Mouse (Mus musculus) limb, embryonic 10.5 days (tissue): Measurements from ENCODE around the gene Bin2. TPM values are rescaled to one million over a fixed set of nuclear protein-coding genes. Genes with fewer than 3 reads are reported as not detected.
A peak's percentile ranks its signal among the peaks of the same experiment; 100 is the strongest.

Source experiments
- DNase-seq: peaks from one replicate; pipeline ENCODE4 v3.0.0-alpha.2; 2017; ENCODE audit warnings: low spot score
- H3K27ac ChIP-seq: fragments of 300-500 bp; sonication (generic); 2 replicates; pipeline ENCODE4 v1.5.1; 2016; ENCODE audit warnings: mild to moderate bottlenecking
- H3K27me3 ChIP-seq: fragments of 300-500 bp; sonication (generic); 2 replicates; pipeline ENCODE4 v1.6.1; 2016; ENCODE audit warnings: low read depth, mild to moderate bottlenecking; ENCODE audit not compliant: poor library complexity, severe bottlenecking
- H3K36me3 ChIP-seq: fragments of 300-500 bp; sonication (generic); 2 replicates; pipeline ENCODE4 v1.6.1; 2016; ENCODE audit warnings: mild to moderate bottlenecking, moderate library complexity
- H3K4me1 ChIP-seq: fragments of 300-500 bp; sonication (generic); 2 replicates; pipeline ENCODE4 v1.6.1; 2016
- H3K4me3 ChIP-seq: fragments of 300-500 bp; sonication (generic); 2 replicates; pipeline ENCODE4 v1.5.1; 2016; ENCODE audit warnings: mild to moderate bottlenecking, moderate library complexity
- H3K9me3 ChIP-seq: fragments of 300-500 bp; sonication (generic); replicated peaks from 2 replicates; pipeline ENCODE4 v1.6.1; 2016; ENCODE audit warnings: mild to moderate bottlenecking
- WGBS: fragments of 180-500 bp; shearing (Covaris S2); methylation state at CpG from one replicate; pipeline ENCODE4 v1.1.7; 2016; 5-methylcytosine and 5-hydroxymethylcytosine counted together
- polyA plus RNA-seq: library from polyadenylated mRNA; unstranded; fragments of >200 nt; fragmentation: Nextera tagmentation; extraction: Ambion mirVana; gene quantifications from 2 replicates; pipeline ENCODE4 v1.2.1, GENCODE M21; 2016

Gene Bin2
- polyA plus RNA-seq, 1 experiment from 2014 or later: 2.6 TPM

DNA sequence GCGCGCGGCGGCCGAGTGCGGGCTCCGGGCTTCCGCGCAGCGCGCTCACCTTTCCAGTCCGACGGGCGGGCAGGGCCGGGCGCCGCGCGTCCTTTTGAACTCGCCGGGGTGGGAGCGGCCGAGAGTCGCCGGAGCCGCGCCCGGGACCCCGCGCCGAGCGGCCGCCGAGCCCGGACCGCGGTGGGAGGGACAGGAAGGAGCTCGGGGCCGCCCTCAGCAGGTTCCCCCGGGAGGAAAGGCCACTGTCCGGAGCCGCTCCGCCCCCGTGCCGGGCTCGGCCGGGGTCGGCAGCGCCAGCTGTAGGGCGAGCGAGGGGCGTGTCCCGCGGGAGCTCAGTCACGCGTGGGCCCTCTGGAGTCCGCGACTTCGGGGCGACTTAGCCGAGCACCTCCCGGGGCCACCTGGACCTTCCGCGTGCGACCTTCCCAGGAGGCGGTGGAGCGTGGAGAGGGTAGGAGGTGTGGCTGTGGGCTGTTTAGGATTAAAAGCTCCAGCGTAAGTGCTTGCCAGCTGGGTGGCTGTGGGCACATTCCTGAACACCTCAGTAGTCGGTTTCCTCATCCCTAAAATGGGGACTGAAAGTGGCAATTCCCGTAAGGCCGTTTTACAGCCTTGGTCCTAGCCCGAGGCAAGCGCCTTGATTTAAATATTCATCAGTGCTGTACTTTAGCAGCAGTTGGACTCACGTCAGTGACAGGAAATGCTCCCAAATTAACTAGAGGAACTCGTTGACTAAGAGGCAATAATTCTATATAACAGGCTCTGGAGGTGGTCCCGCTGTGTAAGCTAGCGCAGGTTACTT, 32.5 kb downstream of the Bin2 start, which contains the start of gene Smagp:
Gene Smagp (minus strand): TSS at position 241 of the 802 bp plus-strand sequence.
- H3K4me1 ChIP-seq: peaks cover 15% of the 10 kb centered on the region
- peak; percentile 63 for DNase-seq
- peak within 1 kb of the TSS; percentile 71 for H3K27ac ChIP-seq
- H3K27me3 ChIP-seq: peaks cover 84% of the 10 kb centered on the region
- H3K36me3 ChIP-seq: no peaks in the 10 kb centered on the region
- H3K4me3 ChIP-seq: peak within 1 kb of the TSS; percentile 58
- under 1% methylated on average over 77 of the region's 77 CpGs for WGBS
- H3K9me3 ChIP-seq: no peaks in the 10 kb centered on the region

DNA sequence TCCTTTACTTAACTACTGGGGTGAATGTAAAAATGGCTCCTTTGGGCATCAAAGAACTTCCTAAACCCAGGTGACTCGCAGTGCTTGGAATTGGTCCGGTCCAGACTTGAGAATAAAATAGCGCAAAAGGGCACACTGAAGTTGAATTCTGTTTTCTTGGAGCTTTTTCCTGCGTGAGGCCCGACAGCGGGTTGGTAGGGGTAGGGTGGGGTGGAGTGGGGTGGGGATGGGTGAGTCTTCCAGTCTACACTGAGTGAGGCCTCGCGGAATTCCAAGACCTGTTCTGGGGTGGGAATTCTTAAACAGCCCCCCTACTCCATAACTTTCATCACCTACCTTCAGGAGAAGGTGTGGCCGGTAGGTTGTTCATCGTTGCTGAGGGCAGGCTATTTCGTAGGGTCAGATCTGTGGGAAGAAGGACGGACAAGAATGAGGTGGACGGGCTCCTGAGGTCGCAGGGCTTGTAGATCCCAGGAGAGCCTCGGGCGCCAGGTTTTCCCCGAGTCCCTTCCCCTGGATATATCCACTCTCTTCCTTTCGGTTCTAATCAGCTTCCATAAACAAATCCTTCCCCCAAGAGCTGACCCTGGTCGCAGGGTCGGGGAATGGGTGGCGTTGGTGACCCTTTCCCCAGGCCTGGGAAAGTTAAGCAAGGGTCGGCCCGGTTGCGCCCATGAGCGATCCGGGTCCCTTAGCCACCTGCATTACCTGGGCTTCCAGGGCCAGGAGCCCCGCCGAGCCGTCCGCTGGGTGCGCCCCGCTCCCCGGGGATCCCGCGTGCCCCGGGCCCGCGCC, 33.3 kb downstream of the Bin2 start:
- Histone ChIP-seq H3K27me3 (peaks cover 82% of the 10 kb centered on the region), H3K9me3 (no peaks in the 10 kb centered on the region), H3K36me3 (no peaks in the 10 kb centered on the region), H3K4me3 (peak overlapping the region; percentile 58), H3K27ac (peak overlapping the region; percentile 71), H3K4me1 (peaks cover 15% of the 10 kb centered on the region)
- DNase-seq: peak; percentile 50
- WGBS: 4% methylated on average over 38 of the region's 38 CpGs

- no peaks in the 10 kb centered on the region for H3K9me3 ChIP-seq
- H3K27ac ChIP-seq: no peak overlapping the region
- peaks cover 15% of the 10 kb centered on the region for H3K4me1 ChIP-seq
- 9% methylated on average over 9 of the region's 9 CpGs for WGBS
- peaks cover 74% of the 10 kb centered on the region for H3K27me3 ChIP-seq
- no peak for DNase-seq
- H3K4me3 ChIP-seq: no peak overlapping the region
- H3K36me3 ChIP-seq: no peaks in the 10 kb centered on the region
These were observed 34.1 kb downstream of the Bin2 start for GRCm38 (mm10) chr15:100635239-100635638.

GRCm38 (mm10) chr15:100633341-100633740, 36.0 kb downstream of the Bin2 start:
- no peak overlapping the region for H3K4me3 ChIP-seq
- H3K36me3 ChIP-seq: no peaks in the 10 kb centered on the region
- H3K27ac ChIP-seq: no peak overlapping the region
- no peak for DNase-seq
- no peaks in the 10 kb centered on the region for H3K9me3 ChIP-seq
- H3K4me1 ChIP-seq: peaks cover 16% of the 10 kb centered on the region
- peaks cover 59% of the 10 kb centered on the region for H3K27me3 ChIP-seq
- 87% methylated on average over 10 of the region's 10 CpGs for WGBS

- H3K27me3 ChIP-seq: peaks cover 49% of the 10 kb centered on the region
- H3K36me3 ChIP-seq: no peaks in the 10 kb centered on the region
- no peak overlapping the region for H3K27ac ChIP-seq
- H3K9me3 ChIP-seq: no peaks in the 10 kb centered on the region
- 86% methylated on average over 5 of the region's 5 CpGs for WGBS
- no peak for DNase-seq
- no peak overlapping the region for H3K4me3 ChIP-seq
- peaks cover 23% of the 10 kb centered on the region for H3K4me1 ChIP-seq
These were observed 37.0 kb downstream of the Bin2 start for GRCm38 (mm10) chr15:100632323-100632722.

DNA sequence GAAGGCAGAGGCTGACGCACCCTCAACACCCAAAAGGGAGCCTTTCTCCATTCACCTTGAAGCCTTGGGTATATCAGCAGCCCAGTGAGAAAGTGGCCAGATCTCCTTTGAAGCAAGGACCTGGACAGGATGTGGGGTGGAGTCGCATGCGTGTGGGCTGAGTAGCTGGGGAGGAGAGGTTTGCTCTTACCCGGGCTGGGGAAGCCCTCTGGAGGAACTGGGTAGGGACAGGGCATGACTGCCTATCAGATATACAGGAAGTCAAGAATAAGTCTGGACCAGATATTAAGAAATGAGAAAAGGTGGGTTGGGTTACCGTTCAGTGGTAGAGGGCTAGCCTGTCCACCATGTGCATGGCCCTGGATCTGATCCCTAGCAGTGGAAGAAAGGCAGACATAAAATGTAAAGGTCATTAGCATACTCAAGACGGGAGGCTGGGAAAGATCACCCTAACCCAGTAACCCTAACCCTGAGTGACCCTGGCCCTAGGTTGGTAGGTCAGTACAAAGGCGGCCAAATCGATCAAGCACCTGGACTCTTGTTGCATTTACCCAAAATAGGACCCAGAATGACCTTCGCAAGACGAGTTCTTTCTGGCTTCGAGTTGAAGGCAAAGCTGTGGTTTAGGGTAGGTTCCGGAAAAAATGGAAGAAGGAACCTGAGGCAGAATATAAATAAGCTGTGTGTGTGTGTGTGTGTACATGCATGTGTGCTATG, 37.7 kb downstream of the Bin2 start:
- Histone ChIP-seq H3K4me3 (no peak overlapping the region), H3K9me3 (no peaks in the 10 kb centered on the region), H3K27me3 (peaks cover 42% of the 10 kb centered on the region), H3K4me1 (peaks cover 16% of the 10 kb centered on the region), H3K36me3 (no peaks in the 10 kb centered on the region), H3K27ac (no peak overlapping the region)
- no peak for DNase-seq
- WGBS: 84% methylated on average over 12 of the region's 12 CpGs

DNA sequence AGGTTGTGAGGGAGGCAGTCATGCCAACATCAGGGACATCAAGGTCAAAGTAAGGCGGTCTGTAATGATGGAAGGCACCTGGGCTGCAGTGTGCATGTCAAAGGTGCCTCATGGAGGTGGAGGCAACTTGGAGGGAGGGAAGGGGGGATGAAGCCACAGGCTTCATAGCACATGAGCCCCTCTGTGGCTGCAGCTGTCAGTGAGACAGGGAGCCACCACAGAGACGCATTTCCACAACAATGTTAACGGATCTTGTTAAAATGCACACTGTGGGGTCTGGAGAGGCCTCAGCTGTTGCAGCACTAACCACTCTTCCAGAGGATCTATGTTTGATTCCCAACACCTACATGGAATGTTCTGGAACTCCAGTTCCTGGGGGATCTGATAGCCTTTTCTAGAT, 39.2 kb downstream of the Bin2 start:
- Histone ChIP-seq H3K4me1 (peaks cover 16% of the 10 kb centered on the region), H3K9me3 (no peaks in the 10 kb centered on the region), H3K27me3 (peaks cover 27% of the 10 kb centered on the region), H3K27ac (no peak overlapping the region), H3K4me3 (no peak overlapping the region), H3K36me3 (no peaks in the 10 kb centered on the region)
- no peak for DNase-seq
- WGBS: 81% methylated on average over 3 of the region's 3 CpGs

DNA sequence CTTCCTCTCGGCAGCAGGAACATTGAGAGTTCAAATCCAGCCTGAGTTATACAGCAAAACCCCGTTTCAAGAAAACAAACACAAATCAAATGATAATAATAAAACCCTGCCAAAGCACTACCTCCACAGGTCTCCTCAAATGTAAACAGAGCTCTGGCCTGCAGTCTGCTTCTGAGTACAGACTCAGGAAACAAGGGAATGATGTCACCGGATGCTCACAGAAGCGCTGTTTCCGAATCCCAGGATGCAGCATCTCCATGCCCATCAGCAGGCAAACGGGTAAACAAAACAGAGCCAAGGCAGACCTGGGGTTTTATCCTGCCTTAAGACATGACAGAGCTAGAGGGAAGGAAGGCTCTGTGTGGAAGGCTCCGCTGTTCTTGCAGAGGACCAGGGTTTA, 40.6 kb downstream of the Bin2 start:
- WGBS: 51% methylated on average over 7 of the region's 7 CpGs
- Histone ChIP-seq H3K4me1 (peaks cover 19% of the 10 kb centered on the region), H3K36me3 (no peaks in the 10 kb centered on the region), H3K4me3 (no peak overlapping the region), H3K9me3 (no peaks in the 10 kb centered on the region), H3K27me3 (peaks cover 14% of the 10 kb centered on the region), H3K27ac (no peak overlapping the region)
- DNase-seq: no peak

- Histone ChIP-seq H3K4me3 (no peak overlapping the region), H3K4me1 (peaks cover 19% of the 10 kb centered on the region), H3K36me3 (no peaks in the 10 kb centered on the region), H3K27ac (no peak overlapping the region), H3K9me3 (no peaks in the 10 kb centered on the region), H3K27me3 (peaks cover 5% of the 10 kb centered on the region; the same call in 1 of the 2 replicates)
- no peak for DNase-seq
- 11% methylated on average over 11 of the region's 11 CpGs for WGBS
These were observed 41.5 kb downstream of the Bin2 start for GRCm38 (mm10) chr15:100627774-100628370.

GRCm38 (mm10) chr15:100627287-100627686, 42.1 kb downstream of the Bin2 start:
- Histone ChIP-seq H3K27me3 (no peaks in the 10 kb centered on the region), H3K27ac (no peak overlapping the region), H3K36me3 (no peaks in the 10 kb centered on the region), H3K4me3 (no peak overlapping the region), H3K4me1 (peaks cover 19% of the 10 kb centered on the region), H3K9me3 (no peaks in the 10 kb centered on the region)
- WGBS: 13% methylated on average over 10 of the region's 10 CpGs
- no peak for DNase-seq

DNA sequence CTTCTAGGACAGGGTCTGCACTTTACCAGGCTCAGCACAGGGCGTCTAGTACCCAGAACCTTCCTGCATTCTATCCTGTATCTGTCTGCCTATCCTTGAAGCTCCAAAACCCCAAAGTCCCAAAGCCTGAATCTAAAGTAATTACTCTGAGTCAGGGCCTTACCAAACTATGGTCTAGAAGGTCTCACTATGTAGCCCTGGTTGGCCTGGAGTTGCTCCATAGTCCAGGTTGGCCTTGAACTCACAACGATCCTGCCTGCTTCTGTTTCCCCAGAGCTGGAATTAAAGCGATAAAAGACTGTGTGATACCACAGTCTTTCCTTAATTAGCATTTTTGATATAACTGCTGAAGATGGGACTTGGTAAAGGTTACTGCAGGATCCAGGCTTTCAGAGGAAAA, 44.9 kb downstream of the Bin2 start:
- peaks cover 16% of the 10 kb centered on the region for H3K36me3 ChIP-seq
- no peak overlapping the region for H3K27ac ChIP-seq
- 88% methylated on average over 3 of the region's 3 CpGs for WGBS
- no peak for DNase-seq
- no peak overlapping the region for H3K4me3 ChIP-seq
- H3K27me3 ChIP-seq: no peaks in the 10 kb centered on the region
- peaks cover 19% of the 10 kb centered on the region for H3K4me1 ChIP-seq
- no peaks in the 10 kb centered on the region for H3K9me3 ChIP-seq

- Histone ChIP-seq H3K36me3 (peaks cover 23% of the 10 kb centered on the region), H3K4me1 (peaks cover 19% of the 10 kb centered on the region), H3K27ac (no peak overlapping the region), H3K27me3 (no peaks in the 10 kb centered on the region), H3K9me3 (no peaks in the 10 kb centered on the region), H3K4me3 (no peak overlapping the region)
- no peak for DNase-seq
- 84% methylated on average over 9 of the region's 9 CpGs for WGBS
These were observed 45.6 kb downstream of the Bin2 start for GRCm38 (mm10) chr15:100623754-100624153.
